Mouse (Mus musculus): ENCODE measurements around the gene Large2.

- TF ChIP-seq POLR2A (IDR thresholded peaks at IDR 0.05; ENCODE audit: low read depth, low read length), result no peak
- no peak for TF ChIP-seq CTCF (IDR thresholded peaks at IDR 0.05; ENCODE audit: borderline replicate concordance, insufficient read depth, low read length)
These were observed 20.4 kb downstream of the Large2 start for GRCm38 (mm10) chr2:92354224-92354623.

All from embryonic fibroblast, embryonic 13.5 days (primary cell).